Mouse (Mus musculus) lung, postnatal 0 days (tissue): Measurements from ENCODE around the gene Kcnk10. TPM values are rescaled to one million over a fixed set of nuclear protein-coding genes. Genes with fewer than 3 reads are reported as not detected.

Source experiments
- ATAC-seq: fragments of 200-750 bp; cut with Nextera tagmentation; 2 replicates; pipeline ENCODE4 v1.8.0; 2017; ENCODE audit warnings: moderate library complexity
- DNase-seq: peaks from one replicate; pipeline ENCODE4 v3.0.0-alpha.2; 2016; ENCODE audit warnings: low spot score
- H3K27ac ChIP-seq: fragments of 300-500 bp; sonication (generic); 2 replicates; pipeline ENCODE4 v1.5.1; 2014; ENCODE audit warnings: antibody characterized with exemption, mild to moderate bottlenecking, low read length, mixed read lengths
- H3K27me3 ChIP-seq: fragments of 300-500 bp; sonication (generic); replicated peaks from 2 replicates; pipeline ENCODE4 v1.6.1; 2014; ENCODE audit warnings: low read length, mixed read lengths; ENCODE audit not compliant: insufficient read depth
- H3K36me3 ChIP-seq: fragments of 300-500 bp; sonication (generic); 2 replicates; pipeline ENCODE4 v1.6.1; 2014; ENCODE audit warnings: low read length, mixed read lengths; ENCODE audit not compliant: insufficient read depth
- H3K4me1 ChIP-seq: fragments of 300-500 bp; sonication (generic); 2 replicates; pipeline ENCODE4 v1.6.1; 2014; ENCODE audit warnings: antibody characterized with exemption, low read depth, low read length, mixed read lengths; ENCODE audit not compliant: insufficient read depth
- H3K4me2 ChIP-seq: fragments of 300-500 bp; sonication (generic); replicated peaks from 2 replicates; pipeline ENCODE4 v1.6.1; 2014; ENCODE audit warnings: low read depth, mild to moderate bottlenecking, low read length, moderate library complexity, mixed read lengths
- H3K4me3 ChIP-seq: fragments of 300-500 bp; sonication (generic); 2 replicates; pipeline ENCODE4 v1.5.1; 2014; ENCODE audit warnings: low read depth, low read length
- H3K9ac ChIP-seq: fragments of 300-500 bp; sonication (generic); replicated peaks from 2 replicates; pipeline ENCODE4 v1.6.1; 2014; ENCODE audit warnings: low read depth, mild to moderate bottlenecking
- H3K9me3 ChIP-seq: fragments of 300-500 bp; sonication (generic); 2 replicates; pipeline ENCODE4 v1.6.1; 2016; ENCODE audit warnings: low read length, mixed read lengths
- CTCF ChIP-seq: IDR thresholded peaks from 2 replicates; pipeline ENCODE4 v1.5.1; 2016; ENCODE audit warnings: antibody characterized with exemption, mild to moderate bottlenecking
- EP300 ChIP-seq: IDR thresholded peaks from 2 replicates; pipeline ENCODE4 v1.6.1; 2016; ENCODE audit warnings: antibody characterized with exemption, mild to moderate bottlenecking, control low read depth
- WGBS: fragments of 180-500 bp; shearing (Covaris S2); extraction: QIAGEN DNeasy Blood & Tissue Kit; methylation state at CpG from one replicate; pipeline ENCODE4 v1.1.7; 2014; 5-methylcytosine and 5-hydroxymethylcytosine counted together
- polyA plus RNA-seq: library from polyadenylated mRNA; unstranded; fragments of >200 nt; fragmentation: Nextera tagmentation; extraction: Ambion mirVana; gene quantifications from 2 replicates; pipeline ENCODE4 v1.2.1, GENCODE M21; 2015

Kcnk10 gene
- polyA plus RNA-seq, 1 experiment from 2014 or later, result 0.06 TPM

GRCm38 (mm10) chr12:98459889-98460288 is 118.2 kb downstream of the Kcnk10 start:
- ATAC-seq, result no peak

GRCm38 (mm10) chr12:98458944-98459343 is 119.2 kb downstream of the Kcnk10 start:
- Histone ChIP-seq H3K27me3 (no peaks in the 10 kb centered on the region), H3K4me2 (no peak overlapping the region), H3K27ac (no peak overlapping the region), H3K4me3 (no peak overlapping the region), H3K4me1 (no peaks in the 10 kb centered on the region), H3K36me3 (no peaks in the 10 kb centered on the region), H3K9ac (no peak overlapping the region), H3K9me3 (no peaks in the 10 kb centered on the region)
- DNase-seq, result no peak
- WGBS, result 88% methylated on average over 4 of the region's 4 CpGs
- no peak for TF ChIP-seq CTCF
- ATAC-seq, result no peak

More at GRCm38 (mm10) chr12:98459889-98460288, 118.2 kb downstream of the Kcnk10 start:
- Histone ChIP-seq H3K9ac (no peak overlapping the region), H3K4me2 (no peak overlapping the region), H3K4me3 (no peak overlapping the region), H3K36me3 (no peaks in the 10 kb centered on the region), H3K4me1 (no peaks in the 10 kb centered on the region), H3K27me3 (no peaks in the 10 kb centered on the region), H3K27ac (no peak overlapping the region), H3K9me3 (no peaks in the 10 kb centered on the region)
- TF ChIP-seq EP300, result no peak
- TF ChIP-seq CTCF, result peak; percentile 47
- WGBS, result 55% methylated on average over 3 of the region's 3 CpGs
- no peak for DNase-seq

GRCm38 (mm10) chr12:98458516-98458915 is 119.6 kb downstream of the Kcnk10 start:
- ATAC-seq (no peak), DNase-seq (peak; percentile 6)
- Histone ChIP-seq H3K36me3 (no peaks in the 10 kb centered on the region), H3K4me3 (no peak overlapping the region), H3K9ac (no peak overlapping the region), H3K9me3 (no peaks in the 10 kb centered on the region), H3K4me2 (no peak overlapping the region), H3K27ac (no peak overlapping the region), H3K27me3 (no peaks in the 10 kb centered on the region), H3K4me1 (no peaks in the 10 kb centered on the region)
- TF ChIP-seq CTCF (no peak), EP300 (no peak)
- 39% methylated on average over 5 of the region's 5 CpGs for WGBS

- H3K4me3 ChIP-seq, result no peak overlapping the region
- no peaks in the 10 kb centered on the region for H3K27me3 ChIP-seq
- no peak overlapping the region for H3K27ac ChIP-seq
- TF ChIP-seq CTCF (no peak), EP300 (no peak)
- no peaks in the 10 kb centered on the region for H3K4me1 ChIP-seq
- 83% methylated on average over 17 of the region's 17 CpGs for WGBS
- no peak for DNase-seq
- no peaks in the 10 kb centered on the region for H3K36me3 ChIP-seq
- ATAC-seq, result no peak
- no peak overlapping the region for H3K4me2 ChIP-seq
- no peaks in the 10 kb centered on the region for H3K9me3 ChIP-seq
- no peak overlapping the region for H3K9ac ChIP-seq
Observed at GRCm38 (mm10) chr12:98453161-98453560, 124.9 kb downstream of the Kcnk10 start.

- WGBS, result 70% methylated on average over 7 of the region's 7 CpGs
- no peaks in the 10 kb centered on the region for H3K9me3 ChIP-seq
- H3K9ac ChIP-seq, result no peak overlapping the region
- no peaks in the 10 kb centered on the region for H3K36me3 ChIP-seq
- no peak overlapping the region for H3K4me2 ChIP-seq
- ATAC-seq (no peak), DNase-seq (no peak)
- H3K4me1 ChIP-seq, result no peaks in the 10 kb centered on the region
- H3K4me3 ChIP-seq, result no peak overlapping the region
- TF ChIP-seq EP300 (no peak), CTCF (no peak)
- H3K27me3 ChIP-seq, result no peaks in the 10 kb centered on the region
- H3K27ac ChIP-seq, result no peak overlapping the region
Observed at GRCm38 (mm10) chr12:98452646-98453045, 125.5 kb downstream of the Kcnk10 start.

- TF ChIP-seq CTCF (no peak), EP300 (no peak)
- Histone ChIP-seq H3K9ac (no peak overlapping the region), H3K9me3 (no peaks in the 10 kb centered on the region), H3K36me3 (no peaks in the 10 kb centered on the region), H3K4me2 (no peak overlapping the region), H3K4me3 (no peak overlapping the region), H3K27me3 (no peaks in the 10 kb centered on the region), H3K27ac (no peak overlapping the region), H3K4me1 (no peaks in the 10 kb centered on the region)
- WGBS, result 74% methylated on average over 5 of the region's 5 CpGs
- no peak for ATAC-seq
- no peak for DNase-seq
Observed at GRCm38 (mm10) chr12:98445637-98446036, 132.5 kb downstream of the Kcnk10 start.

- H3K27ac ChIP-seq, result no peak overlapping the region
- no peak for ATAC-seq
- H3K9ac ChIP-seq, result no peak overlapping the region
- H3K36me3 ChIP-seq, result no peaks in the 10 kb centered on the region
- H3K4me1 ChIP-seq, result no peaks in the 10 kb centered on the region
- H3K4me3 ChIP-seq, result no peak overlapping the region
- no peaks in the 10 kb centered on the region for H3K27me3 ChIP-seq
- 77% methylated on average over 5 of the region's 5 CpGs for WGBS
- TF ChIP-seq EP300 (no peak), CTCF (no peak)
- no peak for DNase-seq
- no peaks in the 10 kb centered on the region for H3K9me3 ChIP-seq
- no peak overlapping the region for H3K4me2 ChIP-seq
Observed at GRCm38 (mm10) chr12:98444860-98445259, 133.2 kb downstream of the Kcnk10 start.
